Mouse (Mus musculus): Measurements from ENCODE around the gene Prrg1. TPM values are rescaled to one million over a fixed set of nuclear protein-coding genes. Genes with fewer than 3 reads are reported as not detected.
"Not testable (repeated sequence)": the region's sequence is repeated elsewhere in the genome, so short reads cannot be mapped to it uniquely, and the experiment has no call there.

The Prrg1 gene
- polyA plus RNA-seq, 1 experiment from 2014 or later, result 6.1 TPM

GRCm38 (mm10) chrX:78539734-78540133 lies 44.0 kb downstream of the Prrg1 start:
- Histone ChIP-seq H3K27ac (replicated peaks in 1 of 2; ENCODE audit: control insufficient read depth in 1 of 2, insufficient read depth in 1 of 2, low read depth in 2 of 2, low read length in 2 of 2) (no peak overlapping the region), H3K27me3 (ENCODE audit: control insufficient read depth, insufficient read depth, low read length) (no peaks in the 10 kb centered on the region), H3K9ac (ENCODE audit: low read length) (no peak overlapping the region), H3K36me3 (ENCODE audit: control insufficient read depth, insufficient read depth, low read length) (no peaks in the 10 kb centered on the region), H3K9me3 (ENCODE audit: control insufficient read depth, low read length) (no peaks in the 10 kb centered on the region), H3K4me1 (ENCODE audit: control insufficient read depth in 2 of 2, insufficient read depth in 2 of 2, low read length in 2 of 2) (no peaks in the 10 kb centered on the region), H3K4me2 (ENCODE audit: low read length) (no peak overlapping the region), H3K4me3 (ENCODE audit: control insufficient read depth in 1 of 2, insufficient read depth in 1 of 2, low read depth in 1 of 2, low read length in 2 of 2) (no peak overlapping the region)
- ATAC-seq (ENCODE audit: insufficient number of reproducible peaks, insufficient read depth, low FRiP score, low read depth), result no peak

DNA sequence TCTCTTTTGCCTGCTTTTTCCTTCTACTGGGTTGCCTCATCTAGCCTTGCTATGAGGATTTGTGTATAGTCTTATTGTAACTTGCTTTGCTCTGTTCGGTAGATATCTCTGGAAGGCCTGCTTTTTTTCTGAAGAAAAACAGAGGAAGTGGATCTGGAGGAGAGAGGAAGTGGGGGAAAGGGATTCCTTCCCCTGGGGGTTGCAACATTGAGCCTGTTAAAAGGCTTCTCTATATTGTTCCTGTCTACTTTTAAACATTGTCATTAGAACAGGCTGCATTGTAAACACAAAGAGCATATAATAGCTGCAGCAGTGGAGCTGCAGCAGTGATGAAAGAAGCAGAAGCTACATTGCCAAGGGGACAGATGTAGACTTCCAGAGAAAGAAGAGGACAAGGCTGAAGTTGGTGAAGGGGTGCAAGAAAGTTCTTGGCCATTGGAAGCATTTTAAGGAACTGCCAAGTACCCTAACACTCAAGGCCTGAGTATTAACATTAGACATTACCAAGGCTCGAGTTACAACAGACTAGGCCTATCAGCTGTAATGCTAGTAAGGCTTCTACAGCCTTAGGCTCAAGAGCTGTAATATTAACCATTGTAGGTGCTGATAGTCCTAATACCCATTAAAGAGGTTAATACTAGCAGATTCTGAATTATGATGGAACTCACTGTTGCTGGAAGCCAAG lies 44.9 kb downstream of the Prrg1 start:
- Histone ChIP-seq H3K4me2 (ENCODE audit: low read length) (no peak overlapping the region), H3K9me3 (ENCODE audit: control insufficient read depth, low read length) (no peaks in the 10 kb centered on the region), H3K9ac (ENCODE audit: low read length) (no peak overlapping the region), H3K4me3 (ENCODE audit: control insufficient read depth in 1 of 2, insufficient read depth in 1 of 2, low read depth in 1 of 2, low read length in 2 of 2) (no peak overlapping the region), H3K27ac (replicated peaks in 1 of 2; ENCODE audit: control insufficient read depth in 1 of 2, insufficient read depth in 1 of 2, low read depth in 2 of 2, low read length in 2 of 2) (no peak overlapping the region), H3K27me3 (ENCODE audit: control insufficient read depth, insufficient read depth, low read length) (no peaks in the 10 kb centered on the region), H3K4me1 (ENCODE audit: control insufficient read depth in 2 of 2, insufficient read depth in 2 of 2, low read length in 2 of 2) (no peaks in the 10 kb centered on the region), H3K36me3 (ENCODE audit: control insufficient read depth, insufficient read depth, low read length) (no peaks in the 10 kb centered on the region)
- WGBS, result 51% methylated on average over 2 of the region's 2 CpGs
- no peak for ATAC-seq (ENCODE audit: insufficient number of reproducible peaks, insufficient read depth, low FRiP score, low read depth)

GRCm38 (mm10) chrX:78518301-78518700 lies 65.4 kb downstream of the Prrg1 start:
- H3K4me3 ChIP-seq (ENCODE audit: control insufficient read depth in 1 of 2, insufficient read depth in 1 of 2, low read depth in 1 of 2, low read length in 2 of 2), result no peak overlapping the region
- H3K4me2 ChIP-seq (ENCODE audit: low read length), result no peak overlapping the region
- no peaks in the 10 kb centered on the region for H3K36me3 ChIP-seq (ENCODE audit: control insufficient read depth, insufficient read depth, low read length)
- H3K9ac ChIP-seq (ENCODE audit: low read length), result no peak overlapping the region
- WGBS, result 73% methylated on average over 2 of the region's 2 CpGs
- no peaks in the 10 kb centered on the region for H3K9me3 ChIP-seq (ENCODE audit: control insufficient read depth, low read length)
- H3K27ac ChIP-seq (replicated peaks in 1 of 2; ENCODE audit: control insufficient read depth in 1 of 2, insufficient read depth in 1 of 2, low read depth in 2 of 2, low read length in 2 of 2), result no peak overlapping the region
- H3K4me1 ChIP-seq (ENCODE audit: control insufficient read depth in 2 of 2, insufficient read depth in 2 of 2, low read length in 2 of 2), result no peaks in the 10 kb centered on the region
- no peak for ATAC-seq (ENCODE audit: insufficient number of reproducible peaks, insufficient read depth, low FRiP score, low read depth)
- H3K27me3 ChIP-seq (ENCODE audit: control insufficient read depth, insufficient read depth, low read length), result no peaks in the 10 kb centered on the region

- no peaks in the 10 kb centered on the region for H3K27me3 ChIP-seq (ENCODE audit: control insufficient read depth, insufficient read depth, low read length)
- no peaks in the 10 kb centered on the region for H3K9me3 ChIP-seq (ENCODE audit: control insufficient read depth, low read length)
- no peaks in the 10 kb centered on the region for H3K36me3 ChIP-seq (ENCODE audit: control insufficient read depth, insufficient read depth, low read length)
- no peak overlapping the region for H3K4me2 ChIP-seq (ENCODE audit: low read length)
- no peak overlapping the region for H3K9ac ChIP-seq (ENCODE audit: low read length)
- H3K27ac ChIP-seq (replicated peaks in 1 of 2; ENCODE audit: control insufficient read depth in 1 of 2, insufficient read depth in 1 of 2, low read depth in 2 of 2, low read length in 2 of 2), result no peak overlapping the region
- H3K4me1 ChIP-seq (ENCODE audit: control insufficient read depth in 2 of 2, insufficient read depth in 2 of 2, low read length in 2 of 2), result no peaks in the 10 kb centered on the region
- no peak for ATAC-seq (ENCODE audit: insufficient number of reproducible peaks, insufficient read depth, low FRiP score, low read depth)
- WGBS, result 85% methylated on average over 2 of the region's 2 CpGs
- H3K4me3 ChIP-seq (ENCODE audit: control insufficient read depth in 1 of 2, insufficient read depth in 1 of 2, low read depth in 1 of 2, low read length in 2 of 2), result no peak overlapping the region
Observed at GRCm38 (mm10) chrX:78482987-78483386, 100.7 kb downstream of the Prrg1 start.

DNA sequence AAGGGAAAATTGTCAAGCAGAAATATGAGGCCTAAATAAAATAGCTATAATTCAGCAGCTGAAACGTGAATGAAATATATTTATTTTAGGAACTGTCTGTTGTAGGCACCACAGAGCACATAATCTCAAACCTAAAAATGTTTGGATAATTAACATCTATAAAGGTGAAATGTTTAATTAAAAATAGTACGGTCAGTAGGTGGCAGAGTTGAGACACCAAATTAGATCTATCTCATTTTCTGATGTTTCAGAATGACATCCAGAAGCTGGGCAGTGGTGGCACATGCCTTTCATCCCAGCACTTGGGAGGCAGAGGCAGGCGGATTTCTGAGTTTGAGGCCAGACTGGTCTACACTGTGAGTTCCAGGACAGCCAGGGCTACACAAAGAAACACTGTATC lies 104.0 kb downstream of the Prrg1 start:
- Histone ChIP-seq H3K9me3 (ENCODE audit: control insufficient read depth, low read length) (no peaks in the 10 kb centered on the region), H3K36me3 (ENCODE audit: control insufficient read depth, insufficient read depth, low read length) (no peaks in the 10 kb centered on the region), H3K4me2 (ENCODE audit: low read length) (no peak overlapping the region), H3K4me3 (ENCODE audit: control insufficient read depth in 1 of 2, insufficient read depth in 1 of 2, low read depth in 1 of 2, low read length in 2 of 2) (no peak overlapping the region), H3K27ac (replicated peaks in 1 of 2; ENCODE audit: control insufficient read depth in 1 of 2, insufficient read depth in 1 of 2, low read depth in 2 of 2, low read length in 2 of 2) (no peak overlapping the region), H3K9ac (ENCODE audit: low read length) (no peak overlapping the region), H3K4me1 (ENCODE audit: control insufficient read depth in 2 of 2, insufficient read depth in 2 of 2, low read length in 2 of 2) (no peaks in the 10 kb centered on the region), H3K27me3 (ENCODE audit: control insufficient read depth, insufficient read depth, low read length) (no peaks in the 10 kb centered on the region)
- no peak for ATAC-seq (ENCODE audit: insufficient number of reproducible peaks, insufficient read depth, low FRiP score, low read depth)
- WGBS, result 55% methylated on average over 3 of the region's 3 CpGs

DNA sequence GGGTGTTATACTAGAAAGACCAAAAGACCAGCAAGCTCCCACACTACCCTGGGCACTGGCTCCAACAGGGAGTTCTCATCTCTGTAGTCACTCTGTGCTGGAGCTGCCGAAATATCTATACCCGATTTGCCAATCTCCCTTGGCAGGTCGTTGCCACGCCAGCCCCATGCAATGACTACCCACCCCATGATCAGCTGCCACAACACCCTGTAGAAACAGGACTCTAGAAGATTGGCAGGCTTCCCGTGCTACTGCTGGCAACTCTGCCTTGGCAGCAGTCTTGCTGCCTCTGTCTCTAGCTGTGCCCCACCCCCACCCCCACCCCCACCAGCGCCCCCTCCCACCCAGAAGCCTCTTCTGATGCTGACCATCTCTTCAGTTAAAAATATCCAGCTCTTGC lies 149.3 kb downstream of the Prrg1 start:
- Histone ChIP-seq H3K27ac (replicated peaks in 1 of 2; ENCODE audit: control insufficient read depth in 1 of 2, insufficient read depth in 1 of 2, low read depth in 2 of 2, low read length in 2 of 2) (no peak overlapping the region), H3K4me2 (ENCODE audit: low read length) (no peak overlapping the region), H3K9me3 (ENCODE audit: control insufficient read depth, low read length) (no peaks in the 10 kb centered on the region), H3K4me3 (ENCODE audit: control insufficient read depth in 1 of 2, insufficient read depth in 1 of 2, low read depth in 1 of 2, low read length in 2 of 2) (no peak overlapping the region), H3K27me3 (ENCODE audit: control insufficient read depth, insufficient read depth, low read length) (no peaks in the 10 kb centered on the region), H3K4me1 (ENCODE audit: control insufficient read depth in 2 of 2, insufficient read depth in 2 of 2, low read length in 2 of 2) (no peaks in the 10 kb centered on the region), H3K36me3 (ENCODE audit: control insufficient read depth, insufficient read depth, low read length) (no peaks in the 10 kb centered on the region), H3K9ac (ENCODE audit: low read length) (no peak overlapping the region)
- no peak for ATAC-seq (ENCODE audit: insufficient number of reproducible peaks, insufficient read depth, low FRiP score, low read depth)
- 68% methylated on average over 6 of the region's 6 CpGs for WGBS

DNA sequence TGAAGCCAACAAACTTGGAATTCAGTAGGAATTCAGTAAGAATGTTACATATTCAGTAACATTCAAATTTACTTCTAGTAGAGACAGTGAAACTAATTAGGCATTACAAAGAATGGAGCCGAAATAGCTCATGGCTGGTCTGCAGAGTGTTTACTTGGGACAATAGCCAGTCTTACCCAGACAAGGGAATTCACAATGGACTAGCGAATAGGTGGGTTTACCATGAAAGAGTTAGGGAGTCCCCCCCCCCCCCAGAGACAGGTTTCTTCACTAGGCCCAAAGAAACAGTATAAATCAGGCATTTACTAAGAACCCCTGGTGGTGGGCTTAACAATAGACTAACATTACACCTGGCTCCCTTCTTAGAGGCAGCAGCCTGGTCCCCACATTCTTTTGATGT lies 180.3 kb downstream of the Prrg1 start:
- 83% methylated on average over 2 of the region's 2 CpGs for WGBS
- not testable (repeated sequence) for ATAC-seq (ENCODE audit: insufficient number of reproducible peaks, insufficient read depth, low FRiP score, low read depth); H3K4me1 ChIP-seq (ENCODE audit: control insufficient read depth in 2 of 2, insufficient read depth in 2 of 2, low read length in 2 of 2); H3K27ac ChIP-seq (replicated peaks in 1 of 2; ENCODE audit: control insufficient read depth in 1 of 2, insufficient read depth in 1 of 2, low read depth in 2 of 2, low read length in 2 of 2); H3K9ac ChIP-seq (ENCODE audit: low read length); H3K4me2 ChIP-seq (ENCODE audit: low read length); H3K4me3 ChIP-seq (ENCODE audit: control insufficient read depth in 1 of 2, insufficient read depth in 1 of 2, low read depth in 1 of 2, low read length in 2 of 2); H3K36me3 ChIP-seq (ENCODE audit: control insufficient read depth, insufficient read depth, low read length); H3K27me3 ChIP-seq (ENCODE audit: control insufficient read depth, insufficient read depth, low read length); H3K9me3 ChIP-seq (ENCODE audit: control insufficient read depth, low read length)

All from heart, embryonic 14.5 days (tissue).